Mouse (Mus musculus) small intestine, adult 2 months (tissue): ENCODE measurements around the gene Sez6l. TPM values are rescaled to one million over a fixed set of nuclear protein-coding genes. Genes with fewer than 3 reads are reported as not detected.

ENCODE experiments used
- H3K27ac ChIP-seq: fragments of 200-500 bp; 2 replicates; pipeline ENCODE4 v1.5.1; 2012; ENCODE audit warnings: low read depth, low read length, control low read depth, inconsistent platforms; ENCODE audit not compliant: insufficient read depth
- H3K27me3 ChIP-seq: fragments of 200-500 bp; 2 replicates; pipeline ENCODE4 v1.6.1; 2012; ENCODE audit warnings: mild to moderate bottlenecking, moderate library complexity, low read length, inconsistent platforms; ENCODE audit not compliant: control insufficient read depth, insufficient read depth
- H3K36me3 ChIP-seq: fragments of 200-500 bp; 2 replicates; pipeline ENCODE4 v1.6.1; 2012; ENCODE audit warnings: mild to moderate bottlenecking, low read length, control low read depth, inconsistent platforms; ENCODE audit not compliant: control insufficient read depth, insufficient read depth
- H3K4me1 ChIP-seq: fragments of 200-500 bp; 2 replicates; pipeline ENCODE4 v1.6.1; 2012; ENCODE audit warnings: low read length, inconsistent platforms, mixed read lengths; ENCODE audit not compliant: control insufficient read depth, insufficient read depth, insufficient read length
- H3K4me3 ChIP-seq: fragments of 200-500 bp; 2 replicates; pipeline ENCODE4 v1.5.1; 2012; ENCODE audit warnings: low read depth, mild to moderate bottlenecking, control low read depth, inconsistent platforms, low read length, moderate library complexity
- CTCF ChIP-seq: fragments of 200-500 bp; IDR thresholded peaks from 2 replicates; pipeline ENCODE4 v1.5.1; 2012; ENCODE audit warnings: low read depth, mild to moderate bottlenecking, control low read depth, inconsistent platforms, low read length, moderate library complexity, mixed read lengths; ENCODE audit not compliant: insufficient replicate concordance, insufficient read length; ENCODE audit errors: extremely low read depth
- POLR2A ChIP-seq: fragments of 200-500 bp; IDR thresholded peaks from 2 replicates; pipeline ENCODE4 v1.6.1; 2012; ENCODE audit warnings: low read depth, mild to moderate bottlenecking, control low read depth, inconsistent platforms, low read length, moderate library complexity
- WGBS: fragments of 180-500 bp; shearing (Covaris S2); methylation state at CpG from one replicate; pipeline ENCODE4 v1.1.7; 2018; 5-methylcytosine and 5-hydroxymethylcytosine counted together
- polyA plus RNA-seq: library from polyadenylated mRNA; depleted of rRNA; stranded (reverse); fragments of >200 nt; gene quantifications from 2 replicates; pipeline ENCODE4 v1.2.3, GENCODE M21; 2012

Sez6l gene
- polyA plus RNA-seq, 1 experiment, result 0.42 TPM

- TF ChIP-seq POLR2A (0 out of 2 replicates have a peak, but pooled peaks have one; percentile 22), CTCF (no peak)
- Histone ChIP-seq H3K4me3 (no peak overlapping the region), H3K27ac (no peak overlapping the region), H3K27me3 (no peaks in the 10 kb centered on the region), H3K36me3 (no peaks in the 10 kb centered on the region), H3K4me1 (no peaks in the 10 kb centered on the region; the same call in 1 of the 2 replicates)
- 61% methylated on average over 5 of the region's 5 CpGs for WGBS
These were observed 51.7 kb downstream of the Sez6l start for GRCm38 (mm10) chr5:112525271-112525670.

GRCm38 (mm10) chr5:112523796-112524195 lies 53.2 kb downstream of the Sez6l start:
- Histone ChIP-seq H3K27ac (no peak overlapping the region), H3K4me3 (no peak overlapping the region), H3K36me3 (no peaks in the 10 kb centered on the region), H3K27me3 (no peaks in the 10 kb centered on the region), H3K4me1 (no peaks in the 10 kb centered on the region; the same call in 1 of the 2 replicates)
- 81% methylated on average over 2 of the region's 2 CpGs for WGBS
- TF ChIP-seq CTCF, result no peak

DNA sequence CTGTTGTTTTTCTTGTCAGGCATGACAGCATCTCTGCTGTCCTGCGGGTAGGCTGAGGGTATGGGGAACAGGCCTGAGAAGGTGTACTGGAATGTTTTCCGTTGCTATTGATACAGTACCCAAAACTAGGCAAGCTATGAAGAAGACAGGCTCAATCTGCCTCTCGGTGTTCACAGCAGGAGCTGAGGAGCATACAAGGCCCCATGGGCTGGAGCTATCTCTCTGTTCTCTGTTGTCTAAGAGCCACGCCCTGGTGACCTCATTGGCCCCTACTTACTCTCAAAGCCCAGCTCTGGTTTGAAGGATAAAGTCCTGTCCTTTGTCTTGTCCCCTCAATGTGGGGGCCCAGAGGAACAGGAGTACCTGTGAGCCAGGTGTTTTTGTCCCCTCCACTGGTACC lies 53.7 kb downstream of the Sez6l start:
- no peaks in the 10 kb centered on the region for H3K36me3 ChIP-seq
- no peak for TF ChIP-seq CTCF
- no peak for TF ChIP-seq POLR2A
- 72% methylated on average over 4 of the region's 4 CpGs for WGBS
- H3K4me3 ChIP-seq, result no peak overlapping the region
- no peaks in the 10 kb centered on the region; the same call in 1 of the 2 replicates for H3K4me1 ChIP-seq
- H3K27me3 ChIP-seq, result no peaks in the 10 kb centered on the region
- no peak overlapping the region for H3K27ac ChIP-seq

DNA sequence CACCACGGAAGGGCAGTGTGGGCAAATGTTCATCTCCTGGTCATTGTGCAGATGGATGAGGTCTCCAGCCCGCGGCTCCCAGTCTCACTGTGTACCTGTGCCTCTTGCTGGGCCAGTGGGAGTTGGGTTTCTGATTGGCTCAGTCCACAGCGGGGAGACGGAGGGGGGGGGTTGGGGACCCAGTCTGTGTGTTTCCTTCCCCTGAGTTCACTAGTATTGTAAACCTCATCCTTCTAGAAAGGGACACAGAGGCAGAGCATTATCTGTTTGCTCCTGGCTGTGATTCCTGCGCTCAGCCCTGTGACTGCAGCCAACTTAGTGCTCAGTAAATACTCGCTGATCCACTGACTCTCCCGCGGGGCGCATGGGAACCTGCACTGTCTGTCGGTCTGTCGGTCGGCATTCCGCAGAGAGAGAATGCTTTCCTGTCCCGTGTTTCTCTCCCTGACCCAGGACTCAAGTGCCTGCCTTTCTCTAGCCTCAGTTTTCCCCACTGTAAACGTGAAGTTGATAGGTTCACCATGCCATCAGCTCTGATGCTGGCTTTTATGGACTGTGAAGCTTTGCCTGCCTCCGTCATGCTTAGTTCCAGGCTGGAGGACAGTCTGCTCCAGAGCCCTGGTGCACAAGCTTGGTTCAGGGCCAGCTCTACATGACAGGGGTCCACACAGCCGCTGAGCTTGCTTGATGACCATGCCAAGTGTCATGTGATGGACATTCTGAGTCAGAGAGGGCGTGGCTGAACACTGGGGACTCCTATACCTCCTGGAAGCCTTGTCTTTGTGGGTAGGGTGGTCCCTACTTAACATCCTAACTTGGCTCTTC lies 55.1 kb downstream of the Sez6l start:
- Histone ChIP-seq H3K4me3 (no peak overlapping the region), H3K4me1 (peaks cover 6% of the 10 kb centered on the region), H3K36me3 (no peaks in the 10 kb centered on the region), H3K27ac (no peak overlapping the region), H3K27me3 (no peaks in the 10 kb centered on the region)
- 11% methylated on average over 19 of the region's 19 CpGs for WGBS
- TF ChIP-seq CTCF (no peak), POLR2A (no peak)

- Histone ChIP-seq H3K27me3 (no peaks in the 10 kb centered on the region), H3K4me1 (peaks cover 8% of the 10 kb centered on the region), H3K4me3 (no peak overlapping the region), H3K36me3 (no peaks in the 10 kb centered on the region), H3K27ac (no peak overlapping the region)
- TF ChIP-seq POLR2A (no peak), CTCF (no peak)
- WGBS, result 25% methylated on average over 8 of the region's 8 CpGs
These were observed 55.9 kb downstream of the Sez6l start for GRCm38 (mm10) chr5:112520826-112521702.

GRCm38 (mm10) chr5:112518773-112519172 lies 58.2 kb downstream of the Sez6l start:
- H3K4me1 ChIP-seq, result peaks cover 8% of the 10 kb centered on the region
- H3K27ac ChIP-seq, result no peak overlapping the region
- no peak overlapping the region for H3K4me3 ChIP-seq
- TF ChIP-seq CTCF (no peak), POLR2A (no peak)
- H3K27me3 ChIP-seq, result no peaks in the 10 kb centered on the region
- H3K36me3 ChIP-seq, result no peaks in the 10 kb centered on the region
- 88% methylated on average over 2 of the region's 2 CpGs for WGBS

DNA sequence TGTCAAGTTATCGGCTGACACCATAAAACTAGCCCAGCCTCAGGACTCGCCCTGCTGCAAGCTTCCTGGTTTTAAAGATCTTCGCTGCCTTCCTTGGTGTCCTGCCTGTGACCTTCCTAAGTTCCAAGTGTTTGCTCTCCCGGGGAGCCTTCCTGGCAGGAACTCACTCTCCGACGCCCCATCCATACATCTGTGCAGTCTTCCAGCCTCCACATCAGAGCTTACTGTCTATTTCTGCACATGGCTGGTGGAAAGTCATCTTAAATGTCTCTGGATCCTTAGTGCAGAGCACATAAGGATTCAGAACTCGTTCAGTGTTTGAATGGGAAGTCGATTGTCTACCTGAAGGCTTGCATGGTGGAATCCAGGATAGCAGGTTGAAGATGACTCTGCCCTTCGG lies 59.5 kb downstream of the Sez6l start:
- Histone ChIP-seq H3K36me3 (no peaks in the 10 kb centered on the region), H3K4me3 (no peak overlapping the region), H3K27me3 (no peaks in the 10 kb centered on the region), H3K27ac (no peak overlapping the region), H3K4me1 (peaks cover 8% of the 10 kb centered on the region)
- no peak for TF ChIP-seq CTCF
- TF ChIP-seq POLR2A, result no peak
- WGBS, result 47% methylated on average over 9 of the region's 9 CpGs
